Mouse (Mus musculus) erythroblast, embryonic 14.5 days (primary cell): ENCODE results near the gene Stk10. TPM values are rescaled to one million over a fixed set of nuclear protein-coding genes. Genes with fewer than 3 reads are reported as not detected.

Experiments
- H3K27me3 ChIP-seq: 2 replicates; pipeline ENCODE4 v1.6.1; 2012; ENCODE audit warnings: inconsistent platforms; ENCODE audit not compliant: control insufficient read depth
- H3K36me3 ChIP-seq: 2 replicates; pipeline ENCODE4 v1.6.1; 2012; ENCODE audit warnings: mild to moderate bottlenecking, inconsistent platforms; ENCODE audit not compliant: control insufficient read depth
- H3K4me1 ChIP-seq: 2 replicates; pipeline ENCODE4 v1.6.1; 2012; ENCODE audit warnings: inconsistent platforms; ENCODE audit not compliant: control insufficient read depth
- H3K4me3 ChIP-seq: replicated peaks from 2 replicates; pipeline ENCODE3; 2012; ENCODE audit warnings: moderate library complexity, mild to moderate bottlenecking, inconsistent platforms
- H3K9me3 ChIP-seq: 2 replicates; pipeline ENCODE4 v1.6.1; 2012; ENCODE audit warnings: low read length, inconsistent platforms, mixed read lengths; ENCODE audit not compliant: control insufficient read depth
- GATA1 ChIP-seq: IDR thresholded peaks from 2 replicates; pipeline ENCODE4 v1.6.1; 2012; ENCODE audit warnings: low read length, inconsistent platforms, mixed read lengths
- TAL1 ChIP-seq: IDR thresholded peaks from 3 replicates; pipeline ENCODE4 v1.6.1; 2012; ENCODE audit warnings: low read length, inconsistent platforms, mixed read lengths
- polyA plus RNA-seq: library from polyadenylated mRNA; stranded (reverse); fragments of >175 nt; gene quantifications from 2 replicates; pipeline ENCODE4 v1.2.3, GENCODE M21; 2012

The Stk10 gene
- polyA plus RNA-seq, 1 experiment, result 3.8 TPM

DNA sequence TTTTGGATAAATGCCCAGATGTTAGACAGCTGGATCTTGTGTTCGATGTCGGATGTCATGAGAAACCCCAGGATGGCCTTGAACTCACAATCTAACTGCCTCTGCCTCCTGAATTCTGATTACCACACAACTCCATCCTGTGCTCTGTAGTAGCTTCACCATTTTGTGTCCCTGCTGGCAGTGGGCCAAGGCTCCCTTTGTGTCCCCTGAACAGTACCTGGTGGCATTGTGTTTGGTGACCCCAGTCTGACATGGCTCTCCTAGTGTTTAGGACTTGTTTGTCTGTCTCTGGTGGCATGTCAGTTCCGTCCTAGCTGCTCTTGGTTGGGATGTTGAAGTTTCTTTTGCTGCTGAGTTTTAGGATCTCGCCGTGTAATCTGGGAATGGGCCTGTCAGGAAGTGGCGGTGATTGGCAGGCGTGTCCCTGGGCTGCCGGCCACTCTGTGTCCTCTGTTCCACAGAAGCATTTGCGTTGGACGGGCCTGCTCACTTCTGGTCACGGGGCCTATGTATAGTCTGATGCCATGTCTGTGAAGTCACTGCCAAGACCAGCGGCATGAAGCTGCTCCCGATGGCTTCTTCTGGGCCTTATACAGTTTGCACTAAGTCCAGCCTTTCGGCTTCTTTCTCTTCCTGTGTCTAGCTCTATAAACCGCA, 35.7 kb downstream of the Stk10 start:
- no peak for TF ChIP-seq GATA1
- no peak for TF ChIP-seq TAL1
- H3K9me3 ChIP-seq, result no peaks in the 10 kb centered on the region
- no peaks in the 10 kb centered on the region for H3K27me3 ChIP-seq
- H3K36me3 ChIP-seq, result peaks cover 39% of the 10 kb centered on the region
- peaks cover 42% of the 10 kb centered on the region for H3K4me1 ChIP-seq
- H3K4me3 ChIP-seq, result no peak overlapping the region

DNA sequence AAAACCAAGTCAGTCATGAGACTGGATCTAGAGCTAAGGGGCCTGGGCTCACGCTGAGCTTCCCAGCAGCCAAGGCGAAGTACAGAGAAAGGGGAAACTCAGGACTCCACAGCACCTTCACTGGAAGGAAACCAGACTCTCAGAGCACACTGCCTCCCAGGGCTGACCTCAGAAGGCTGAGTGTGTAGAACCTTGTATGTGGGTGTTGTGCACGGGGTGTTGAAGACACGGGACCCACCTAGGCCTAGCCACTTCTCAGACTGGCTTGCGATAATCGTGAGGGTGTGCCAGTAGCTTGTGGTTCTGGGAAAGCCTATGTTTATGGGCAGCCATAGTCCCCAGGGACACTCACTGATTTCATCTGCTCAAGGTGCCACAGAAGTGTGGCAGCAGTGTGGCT, 38.0 kb downstream of the Stk10 start:
- H3K27me3 ChIP-seq, result no peaks in the 10 kb centered on the region
- H3K4me3 ChIP-seq, result no peak overlapping the region
- TF ChIP-seq TAL1 (no peak), GATA1 (no peak)
- peaks cover 44% of the 10 kb centered on the region for H3K36me3 ChIP-seq
- H3K9me3 ChIP-seq, result no peaks in the 10 kb centered on the region
- H3K4me1 ChIP-seq, result peaks cover 21% of the 10 kb centered on the region

DNA sequence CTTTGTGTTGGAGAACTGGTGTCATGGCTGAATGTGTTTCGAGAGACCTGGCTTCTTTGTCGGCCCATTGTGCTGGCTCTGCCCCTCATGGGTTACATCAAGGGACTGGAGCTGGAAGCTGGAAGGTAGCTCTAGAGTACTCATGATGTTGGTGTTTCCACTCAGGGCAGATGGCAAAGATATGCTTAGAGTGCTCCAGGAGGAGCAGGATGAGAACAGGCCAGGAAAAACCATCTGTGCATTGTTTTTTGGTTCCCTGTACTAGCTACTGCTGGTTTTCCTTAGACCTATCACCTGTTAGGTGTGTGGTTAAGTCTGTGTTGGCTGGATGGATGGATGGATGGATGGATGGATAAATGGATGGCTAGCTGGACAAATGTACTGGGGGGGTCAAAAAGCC, 40.6 kb downstream of the Stk10 start:
- Histone ChIP-seq H3K36me3 (peaks cover 51% of the 10 kb centered on the region), H3K4me3 (no peak overlapping the region), H3K27me3 (no peaks in the 10 kb centered on the region), H3K9me3 (no peaks in the 10 kb centered on the region), H3K4me1 (peaks cover 7% of the 10 kb centered on the region)
- TF ChIP-seq GATA1, result no peak
- TF ChIP-seq TAL1, result no peak

DNA sequence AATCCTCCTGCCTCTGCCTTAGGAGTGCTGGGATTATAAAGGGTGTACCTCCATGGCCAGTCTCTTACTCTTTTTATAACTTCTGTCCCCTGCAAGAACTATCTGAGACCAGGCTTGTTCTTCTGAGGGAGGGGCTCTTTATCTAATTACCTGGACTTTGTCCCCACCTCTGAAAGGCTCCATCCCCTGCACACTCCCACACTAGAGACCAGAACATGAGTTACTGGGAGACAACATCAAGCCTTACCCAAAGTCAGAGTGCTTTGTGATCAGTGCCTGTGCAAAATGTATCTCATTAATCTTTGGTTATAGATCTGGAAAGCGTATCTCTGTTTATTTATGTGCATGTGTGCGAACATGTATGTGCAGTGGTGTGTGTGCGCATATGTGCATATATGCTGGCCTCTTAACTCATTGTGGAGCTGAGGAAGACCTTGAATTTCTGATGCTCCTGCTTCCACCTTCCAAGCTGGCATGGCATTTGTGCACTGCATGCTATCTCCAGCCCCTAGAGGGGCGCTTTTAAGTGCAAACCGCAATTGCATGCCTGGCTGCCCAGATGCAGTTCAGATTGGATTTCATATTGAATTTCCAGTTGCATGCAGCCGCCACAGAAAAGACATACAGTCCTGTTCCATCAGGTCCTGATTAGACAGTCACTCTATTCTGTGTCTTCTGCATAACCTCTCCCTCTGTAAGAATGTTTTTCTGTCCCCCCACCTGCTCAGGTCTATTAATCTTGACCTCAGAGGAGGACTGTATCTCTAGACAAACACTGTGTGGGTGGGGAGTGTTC, 43.1 kb downstream of the Stk10 start:
- Histone ChIP-seq H3K27me3 (no peaks in the 10 kb centered on the region), H3K4me1 (peaks cover 7% of the 10 kb centered on the region), H3K4me3 (no peak overlapping the region), H3K36me3 (peaks cover 57% of the 10 kb centered on the region), H3K9me3 (no peaks in the 10 kb centered on the region)
- no peak for TF ChIP-seq GATA1
- no peak for TF ChIP-seq TAL1

DNA sequence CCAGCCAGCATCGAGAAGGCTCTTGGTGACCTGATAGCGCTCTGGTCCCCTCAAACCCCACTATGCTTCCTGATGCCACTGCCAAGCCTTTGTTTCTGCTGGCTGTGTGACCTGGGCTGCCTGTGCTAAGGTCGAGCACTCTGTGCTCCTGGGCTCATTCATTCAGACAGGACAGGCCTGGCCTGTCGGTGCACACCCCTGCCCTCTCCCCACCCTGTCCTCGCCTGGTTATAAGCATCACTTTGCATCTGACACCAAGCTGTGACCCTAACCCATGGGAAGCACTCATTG, 43.6 kb downstream of the Stk10 start:
- TF ChIP-seq TAL1 (no peak), GATA1 (no peak)
- Histone ChIP-seq H3K4me3 (no peak overlapping the region), H3K36me3 (peaks cover 54% of the 10 kb centered on the region), H3K27me3 (no peaks in the 10 kb centered on the region), H3K4me1 (peaks cover 6% of the 10 kb centered on the region), H3K9me3 (no peaks in the 10 kb centered on the region)

DNA sequence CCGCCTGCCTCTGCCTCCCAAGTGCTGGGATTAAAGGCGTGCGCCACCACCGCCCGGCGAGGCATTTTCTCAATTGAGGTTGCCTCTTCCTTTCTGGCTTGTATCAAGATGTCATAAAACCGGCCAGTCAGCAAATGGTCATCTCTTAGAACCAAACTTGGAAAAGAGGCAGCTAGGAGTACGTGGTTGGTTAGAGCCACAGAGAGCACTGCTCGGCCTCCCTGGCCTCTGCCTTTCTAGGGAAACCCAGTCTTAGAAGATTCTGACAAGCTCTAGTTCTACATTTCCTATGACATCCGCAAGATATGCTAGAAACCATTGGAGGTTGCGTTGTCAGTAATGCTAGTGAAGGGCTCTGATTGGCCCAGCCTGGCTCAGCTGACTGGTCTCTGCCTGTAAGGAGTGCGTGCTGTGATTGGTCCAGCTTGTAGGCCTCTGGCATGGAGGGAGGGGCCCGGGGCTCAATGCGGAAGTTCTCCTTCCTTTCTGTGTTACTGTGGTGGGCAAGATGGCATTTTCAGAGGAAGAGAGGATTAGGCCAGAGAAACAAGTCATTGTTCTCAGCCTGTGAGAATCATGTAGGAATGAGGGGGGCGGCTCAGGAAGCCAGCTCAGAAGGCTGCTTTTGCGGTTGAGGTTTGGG, 47.3 kb downstream of the Stk10 start:
- H3K4me1 ChIP-seq, result peaks cover 6% of the 10 kb centered on the region
- H3K9me3 ChIP-seq, result no peaks in the 10 kb centered on the region
- no peak overlapping the region for H3K4me3 ChIP-seq
- TF ChIP-seq TAL1 (no peak), GATA1 (no peak)
- H3K36me3 ChIP-seq, result peaks cover 46% of the 10 kb centered on the region
- H3K27me3 ChIP-seq, result no peaks in the 10 kb centered on the region

DNA sequence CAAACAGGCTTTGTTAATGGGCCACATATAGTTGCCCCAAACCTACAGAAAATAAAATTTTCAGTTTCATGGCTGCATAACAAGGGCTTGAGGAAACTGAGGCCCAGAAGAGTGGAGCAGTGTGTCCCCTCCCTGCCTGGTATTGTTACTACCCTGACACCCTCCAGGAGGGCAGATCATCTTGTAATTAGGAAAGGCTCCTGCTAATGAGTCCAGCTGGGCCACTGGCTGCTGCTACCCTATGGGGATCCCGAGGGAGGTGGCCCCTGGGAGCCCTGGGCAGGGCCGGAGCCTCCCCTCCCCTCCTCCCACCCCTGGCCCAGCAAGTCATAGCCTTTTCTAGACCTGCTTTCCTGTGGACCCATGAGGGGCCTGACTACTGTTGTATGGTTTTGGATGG, 47.9 kb downstream of the Stk10 start:
- TF ChIP-seq TAL1 (no peak), GATA1 (no peak)
- peaks cover 40% of the 10 kb centered on the region for H3K36me3 ChIP-seq
- no peak overlapping the region for H3K4me3 ChIP-seq
- peaks cover 9% of the 10 kb centered on the region for H3K4me1 ChIP-seq
- H3K27me3 ChIP-seq, result no peaks in the 10 kb centered on the region
- no peaks in the 10 kb centered on the region for H3K9me3 ChIP-seq

DNA sequence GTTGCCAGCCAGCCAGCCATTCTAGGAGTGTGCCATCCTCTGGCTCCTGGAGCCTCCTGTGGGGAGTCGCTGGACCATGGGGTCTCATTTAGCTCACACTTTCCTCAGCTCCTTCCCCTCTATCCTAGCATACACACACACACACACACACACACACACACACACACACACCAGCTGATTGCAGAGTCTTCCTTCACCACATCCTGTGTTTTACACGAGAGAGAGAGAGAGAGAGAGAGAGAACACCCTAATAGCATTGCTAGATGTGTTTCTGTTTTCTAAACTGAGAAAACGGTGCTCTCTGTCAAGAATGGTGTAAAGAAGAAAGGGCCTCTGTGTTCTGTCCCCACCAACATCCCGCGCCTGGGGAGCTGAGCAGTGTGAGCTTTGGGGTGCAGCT, 49.7 kb downstream of the Stk10 start:
- Histone ChIP-seq H3K27me3 (no peaks in the 10 kb centered on the region), H3K9me3 (no peaks in the 10 kb centered on the region), H3K4me1 (peaks cover 15% of the 10 kb centered on the region), H3K36me3 (peaks cover 29% of the 10 kb centered on the region), H3K4me3 (no peak overlapping the region)
- no peak for TF ChIP-seq TAL1

DNA sequence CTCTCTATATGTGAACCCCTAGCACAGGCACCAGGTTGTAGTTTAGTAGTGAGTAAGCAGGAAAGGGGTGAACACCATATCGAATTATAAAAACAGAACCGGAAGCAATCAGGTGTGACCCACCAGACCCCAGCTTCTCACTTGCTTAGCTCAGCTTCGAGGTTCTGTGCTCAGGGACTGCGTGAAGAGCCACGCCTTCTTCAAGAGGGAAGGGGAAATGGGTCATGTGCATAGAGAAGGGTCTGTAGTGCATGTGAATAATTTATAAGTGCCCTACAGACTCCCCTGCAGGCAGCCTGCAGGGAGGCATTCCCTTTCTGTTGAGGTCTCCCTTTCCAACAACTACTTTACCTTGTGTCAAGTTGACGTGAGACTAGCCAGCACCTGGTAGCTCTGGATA, 52.9 kb downstream of the Stk10 start:
- Histone ChIP-seq H3K4me3 (no peak overlapping the region), H3K27me3 (no peaks in the 10 kb centered on the region), H3K4me1 (peaks cover 17% of the 10 kb centered on the region), H3K9me3 (no peaks in the 10 kb centered on the region), H3K36me3 (peaks cover 49% of the 10 kb centered on the region)
- TF ChIP-seq TAL1, result no peak
- no peak for TF ChIP-seq GATA1
